Comparison of ENCODE assay signal across 8 mouse cellular contexts in genomic region chr2:147738307-147738872, GRCm38 (mm10).
DNase-seq lines count a peak whose midpoint lies in the region; ATAC-seq and TF ChIP-seq lines count a peak whose summit lies in the region.

No protein-coding gene starts in this region.

- no peak for ATAC-seq in liver, embryonic 14.5 days (ENCODE audit: insufficient read depth)
- ATAC-seq in liver, embryonic 12.5 days = no peak
- no peak for ATAC-seq in embryonic facial prominence, embryonic 14.5 days (ENCODE audit: low read depth)
- ATAC-seq in limb, embryonic 11.5 days (ENCODE audit: insufficient number of reproducible peaks, low FRiP score, low TSS enrichment, low read depth) = no peak
- ATAC-seq in neural tube, embryonic 14.5 days (ENCODE audit: low read depth) = peak; percentile 63

- H3K4me1 ChIP-seq in liver, embryonic 14.5 days (replicated peaks; ENCODE audit: control insufficient read depth in 2 of 2, insufficient read depth in 2 of 2, low read length in 1 of 2) = no peaks in the 10 kb centered on the region
- H3K4me1 ChIP-seq in liver, embryonic 12.5 days = no peaks in the 10 kb centered on the region
- H3K4me1 ChIP-seq in embryonic facial prominence, embryonic 14.5 days (ENCODE audit: control insufficient read depth, insufficient read depth, low read length) = no peaks in the 10 kb centered on the region
- H3K4me1 ChIP-seq in kidney, adult 2 months (ENCODE audit: control insufficient read depth, insufficient read depth, low read length) = no peaks in the 10 kb centered on the region
- H3K4me1 ChIP-seq in limb, embryonic 11.5 days (ENCODE audit: control insufficient read depth, insufficient read depth, low read length) = no peaks in the 10 kb centered on the region
- H3K4me1 ChIP-seq in neural tube, embryonic 14.5 days (ENCODE audit: control insufficient read depth, insufficient read depth, low read length) = no peaks in the 10 kb centered on the region

- TF ChIP-seq CTCF in liver, embryonic 14.5 days (IDR thresholded peaks at IDR 0.05; ENCODE audit: low read depth) = peak; percentile 79
- TF ChIP-seq CTCF in kidney, adult 2 months (conservative IDR thresholded peaks at IDR 0.05; ENCODE audit: insufficient read depth, insufficient read length, low read depth, low read length) = peak; percentile 43

- no peak overlapping the region for H3K4me2 ChIP-seq in liver, embryonic 14.5 days (ENCODE audit: low read depth)
- H3K4me2 ChIP-seq in liver, embryonic 12.5 days = no peak overlapping the region
- H3K4me2 ChIP-seq in embryonic facial prominence, embryonic 14.5 days (ENCODE audit: low read depth, low read length) = no peak overlapping the region
- no peak overlapping the region for H3K4me2 ChIP-seq in limb, embryonic 11.5 days (ENCODE audit: low read depth, severe bottlenecking)
- no peak overlapping the region for H3K4me2 ChIP-seq in neural tube, embryonic 14.5 days (ENCODE audit: low read depth, low read length)

- TF ChIP-seq EP300 in liver, embryonic 14.5 days (IDR thresholded peaks at IDR 0.05; ENCODE audit: low read depth) = no peak

- H3K36me3 ChIP-seq in liver, embryonic 14.5 days (replicated peaks; ENCODE audit: control insufficient read depth, insufficient read depth, low read depth) = no peaks in the 10 kb centered on the region
- no peaks in the 10 kb centered on the region for H3K36me3 ChIP-seq in liver, embryonic 12.5 days
- H3K36me3 ChIP-seq in embryonic facial prominence, embryonic 14.5 days (ENCODE audit: control insufficient read depth, insufficient read depth, low read length) = no peaks in the 10 kb centered on the region
- no peaks in the 10 kb centered on the region for H3K36me3 ChIP-seq in kidney, adult 2 months (ENCODE audit: control insufficient read depth, insufficient read depth, low read length)
- no peaks in the 10 kb centered on the region for H3K36me3 ChIP-seq in limb, embryonic 11.5 days (ENCODE audit: control insufficient read depth, insufficient read depth, low read length)
- no peaks in the 10 kb centered on the region for H3K36me3 ChIP-seq in neural tube, embryonic 14.5 days (ENCODE audit: control insufficient read depth, insufficient read depth, low read length)

- H3K4me3 ChIP-seq in liver, embryonic 14.5 days (ENCODE audit: insufficient read depth in 1 of 2, low read depth in 2 of 2, low read length in 2 of 2) = no peak overlapping the region
- H3K4me3 ChIP-seq in liver, embryonic 12.5 days = no peak overlapping the region
- H3K4me3 ChIP-seq in embryonic facial prominence, embryonic 14.5 days (ENCODE audit: low read depth, low read length) = no peak overlapping the region
- no peak overlapping the region for H3K4me3 ChIP-seq in kidney, adult 2 months (ENCODE audit: insufficient read depth, low read depth, low read length)
- H3K4me3 ChIP-seq in limb, embryonic 11.5 days (ENCODE audit: low read depth, low read length) = no peak overlapping the region
- H3K4me3 ChIP-seq in neural tube, embryonic 14.5 days (ENCODE audit: low read depth, low read length) = no peak overlapping the region

- 29% methylated on average over 10 of the region's 10 CpGs for WGBS in liver, embryonic 14.5 days (ENCODE audit: insufficient replicate concordance)
- 35% methylated on average over 10 of the region's 10 CpGs for WGBS in liver, embryonic 12.5 days (ENCODE audit: insufficient replicate concordance)
- WGBS in embryonic facial prominence, embryonic 14.5 days = 29% methylated on average over 10 of the region's 10 CpGs
- 30% methylated on average over 10 of the region's 10 CpGs for WGBS in kidney, adult 2 months
- WGBS in limb, embryonic 11.5 days = 42% methylated on average over 10 of the region's 10 CpGs
- WGBS in neural tube, embryonic 14.5 days = 41% methylated on average over 10 of the region's 10 CpGs

- peak; percentile 3 to 9 (median 6) for DNase-seq in liver, embryonic 14.5 days (ENCODE audit: low read depth in 3 of 3, low spot score in 3 of 3)
- DNase-seq in adipocyte (ENCODE audit: low spot score) = peak; percentile 80
- peak; percentile 59 for DNase-seq in embryonic facial prominence, embryonic 14.5 days (ENCODE audit: low spot score)
- DNase-seq in kidney, adult 2 months = peak; percentile 42
- peak; percentile 51 for DNase-seq in limb, embryonic 11.5 days (ENCODE audit: low spot score)
- no peak for DNase-seq in B cell, adult 2 months

- no peak overlapping the region for H3K27ac ChIP-seq in liver, embryonic 14.5 days
- no peak overlapping the region for H3K27ac ChIP-seq in liver, embryonic 12.5 days
- H3K27ac ChIP-seq in embryonic facial prominence, embryonic 14.5 days (replicated peaks; ENCODE audit: low read depth, low read length) = no peak overlapping the region
- H3K27ac ChIP-seq in kidney, adult 2 months (ENCODE audit: insufficient read depth, low read depth, low read length) = no peak overlapping the region
- H3K27ac ChIP-seq in limb, embryonic 11.5 days (replicated peaks; ENCODE audit: low read depth, low read length) = no peak overlapping the region
- no peak overlapping the region for H3K27ac ChIP-seq in neural tube, embryonic 14.5 days (ENCODE audit: low read depth, low read length)

- no peaks in the 10 kb centered on the region for H3K9me3 ChIP-seq in liver, embryonic 14.5 days (ENCODE audit: control insufficient read depth, low read length)
- H3K9me3 ChIP-seq in liver, embryonic 12.5 days (replicated peaks) = no peaks in the 10 kb centered on the region
- H3K9me3 ChIP-seq in embryonic facial prominence, embryonic 14.5 days (ENCODE audit: control insufficient read depth, low read length) = no peaks in the 10 kb centered on the region
- H3K9me3 ChIP-seq in limb, embryonic 11.5 days (ENCODE audit: control insufficient read depth, low read length) = no peaks in the 10 kb centered on the region
- no peaks in the 10 kb centered on the region for H3K9me3 ChIP-seq in neural tube, embryonic 14.5 days (ENCODE audit: control insufficient read depth, low read length)

- TF ChIP-seq POLR2A in kidney, adult 2 months (IDR thresholded peaks at IDR 0.05; ENCODE audit: low read depth, low read length) = no peak

- no peak overlapping the region for H3K9ac ChIP-seq in liver, embryonic 14.5 days (replicated peaks)
- H3K9ac ChIP-seq in liver, embryonic 12.5 days = no peak overlapping the region
- no peak overlapping the region for H3K9ac ChIP-seq in embryonic facial prominence, embryonic 14.5 days (ENCODE audit: low read depth, low read length)
- no peak overlapping the region for H3K9ac ChIP-seq in limb, embryonic 11.5 days (ENCODE audit: low read length)
- no peak overlapping the region for H3K9ac ChIP-seq in neural tube, embryonic 14.5 days (replicated peaks; ENCODE audit: low read depth, low read length)

- no peaks in the 10 kb centered on the region for H3K27me3 ChIP-seq in liver, embryonic 14.5 days (ENCODE audit: control insufficient read depth, insufficient read depth, low read length)
- H3K27me3 ChIP-seq in liver, embryonic 12.5 days (replicated peaks) = no peaks in the 10 kb centered on the region
- H3K27me3 ChIP-seq in embryonic facial prominence, embryonic 14.5 days (replicated peaks; ENCODE audit: control insufficient read depth, insufficient read depth, low read length) = no peaks in the 10 kb centered on the region
- no peaks in the 10 kb centered on the region for H3K27me3 ChIP-seq in kidney, adult 2 months (replicated peaks; ENCODE audit: control insufficient read depth, insufficient read depth, low read length)
- no peaks in the 10 kb centered on the region for H3K27me3 ChIP-seq in limb, embryonic 11.5 days (ENCODE audit: control insufficient read depth, insufficient read depth, low read length)
- H3K27me3 ChIP-seq in neural tube, embryonic 14.5 days (ENCODE audit: control insufficient read depth, insufficient read depth, low read length) = no peaks in the 10 kb centered on the region

Comparison
In these comparisons a context has a peak if more than half of its experiments do, and no peak if none do; other contexts are left out.
1. DNase-seq: peak in liver, embryonic 14.5 days (3 of 3), adipocyte (single experiment), embryonic facial prominence, embryonic 14.5 days (single experiment), kidney, adult 2 months (single experiment) and limb, embryonic 11.5 days (single experiment); none in B cell, adult 2 months (0 of 2).